Mouse (Mus musculus): ENCODE measurements around the gene Scpep1. TPM values are rescaled to one million over a fixed set of nuclear protein-coding genes. Genes with fewer than 3 reads are reported as not detected.
"Not testable (repeated sequence)": the region's sequence is repeated elsewhere in the genome, so short reads cannot be mapped to it uniquely, and the experiment has no call there.

Gene Scpep1
- polyA plus RNA-seq, 1 experiment from 2014 or later, result 67.2 TPM

DNA sequence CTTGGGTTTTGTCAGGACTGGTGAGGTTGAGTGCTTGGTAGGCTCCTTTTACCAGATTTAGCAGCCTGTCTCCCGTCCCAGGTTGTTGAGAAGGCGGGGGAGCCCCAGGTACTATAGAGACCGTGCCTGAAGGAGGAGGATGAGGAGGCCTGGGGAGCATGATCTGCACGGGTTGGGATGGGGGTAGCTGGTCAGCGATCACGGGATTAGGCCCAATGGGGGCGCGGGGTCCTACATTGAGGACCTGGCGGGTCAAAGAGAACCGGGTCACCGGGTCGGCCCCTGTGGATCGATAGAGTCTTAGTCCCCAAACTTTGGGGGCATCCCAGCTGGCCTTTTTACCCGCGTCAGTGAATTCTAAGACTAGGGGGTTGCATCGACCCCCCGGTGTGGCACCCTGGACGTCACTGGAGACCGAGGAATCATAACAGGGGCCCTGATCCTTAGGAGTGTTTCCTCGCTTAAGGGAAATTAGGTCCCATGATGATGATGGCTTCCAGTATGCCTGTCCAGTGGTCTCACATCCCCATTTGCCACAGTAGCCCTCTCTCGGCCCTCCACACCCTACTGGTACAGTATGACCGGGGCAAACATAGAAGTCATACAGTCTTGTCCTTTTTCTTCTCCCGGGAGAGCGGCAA is 63.2 kb downstream of the Scpep1 start:
- not testable (repeated sequence) for H3K27me3 ChIP-seq (ENCODE audit: control insufficient read depth, insufficient read depth, low read length); H3K27ac ChIP-seq (replicated peaks); H3K9ac ChIP-seq (ENCODE audit: low read length); H3K9me3 ChIP-seq (ENCODE audit: control insufficient read depth, low read length); H3K36me3 ChIP-seq (ENCODE audit: control insufficient read depth, insufficient read depth, low read length); H3K4me3 ChIP-seq (ENCODE audit: low read depth, low read length); DNase-seq (ENCODE audit: low spot score); ATAC-seq (ENCODE audit: low FRiP score, low TSS enrichment); H3K4me2 ChIP-seq (replicated peaks; ENCODE audit: low read depth); H3K4me1 ChIP-seq (replicated peaks; ENCODE audit: control insufficient read depth, insufficient read depth)
- WGBS, result 93% methylated on average over 17 of the region's 24 CpGs

DNA sequence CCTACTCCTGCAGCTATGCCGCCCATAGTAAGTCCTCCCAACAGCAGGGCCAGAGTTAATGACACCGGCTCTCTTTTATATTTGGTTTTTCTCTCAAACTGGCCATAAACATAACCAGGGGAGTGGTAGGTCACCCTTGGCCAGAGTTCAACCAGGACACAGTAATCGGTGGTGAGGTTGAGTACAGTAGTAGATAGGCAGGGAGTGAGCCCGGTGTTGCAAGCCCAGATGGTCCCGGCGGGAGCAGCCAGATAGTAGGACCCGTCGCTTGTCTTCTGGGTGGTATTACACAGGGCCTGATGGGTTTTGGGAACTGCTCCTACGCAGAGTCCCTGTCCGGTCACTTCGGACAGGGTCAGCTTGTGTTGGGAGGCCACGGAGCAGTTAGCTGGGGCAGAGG is 63.8 kb downstream of the Scpep1 start:
- WGBS, result 93% methylated on average over 9 of the region's 12 CpGs
- H3K36me3 ChIP-seq (ENCODE audit: control insufficient read depth, insufficient read depth, low read length); H3K9me3 ChIP-seq (ENCODE audit: control insufficient read depth, low read length); H3K4me1 ChIP-seq (replicated peaks; ENCODE audit: control insufficient read depth, insufficient read depth); H3K27ac ChIP-seq (replicated peaks); ATAC-seq (ENCODE audit: low FRiP score, low TSS enrichment); H3K27me3 ChIP-seq (ENCODE audit: control insufficient read depth, insufficient read depth, low read length); H3K9ac ChIP-seq (ENCODE audit: low read length); H3K4me3 ChIP-seq (ENCODE audit: low read depth, low read length); H3K4me2 ChIP-seq (replicated peaks; ENCODE audit: low read depth); DNase-seq (ENCODE audit: low spot score): not testable (repeated sequence)

GRCm38 (mm10) chr11:88890904-88891303 is 64.4 kb downstream of the Scpep1 start:
- H3K4me3 ChIP-seq (ENCODE audit: low read depth, low read length); H3K9me3 ChIP-seq (ENCODE audit: control insufficient read depth, low read length); H3K9ac ChIP-seq (ENCODE audit: low read length); H3K27me3 ChIP-seq (ENCODE audit: control insufficient read depth, insufficient read depth, low read length); H3K27ac ChIP-seq (replicated peaks); ATAC-seq (ENCODE audit: low FRiP score, low TSS enrichment); DNase-seq (ENCODE audit: low spot score); H3K4me1 ChIP-seq (replicated peaks; ENCODE audit: control insufficient read depth, insufficient read depth); H3K36me3 ChIP-seq (ENCODE audit: control insufficient read depth, insufficient read depth, low read length); H3K4me2 ChIP-seq (replicated peaks; ENCODE audit: low read depth): not testable (repeated sequence)
- 91% methylated on average over 6 of the region's 11 CpGs for WGBS

DNA sequence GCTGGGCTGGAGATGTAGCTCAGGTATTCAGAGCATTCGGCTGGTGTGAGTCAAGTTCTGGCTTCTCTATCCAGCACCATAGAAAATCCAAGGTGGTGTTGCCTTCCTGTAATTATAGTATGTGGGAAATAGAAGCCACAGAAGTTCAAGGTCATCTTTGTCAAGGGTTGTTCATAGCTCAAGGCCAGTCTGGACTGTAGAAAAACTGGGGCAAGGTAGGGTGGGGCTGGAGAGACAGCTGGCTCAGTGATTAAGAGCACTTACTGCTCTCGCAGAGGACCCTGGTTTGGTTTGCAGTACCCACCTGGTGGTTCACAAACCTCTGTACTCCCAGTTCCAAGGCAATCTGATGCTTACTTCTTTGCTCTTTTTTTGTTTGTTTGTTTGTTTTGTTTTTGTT is 66.3 kb downstream of the Scpep1 start:
- no peak overlapping the region for H3K4me3 ChIP-seq (ENCODE audit: low read depth, low read length)
- H3K27me3 ChIP-seq (ENCODE audit: control insufficient read depth, insufficient read depth, low read length), result no peaks in the 10 kb centered on the region
- H3K9ac ChIP-seq (ENCODE audit: low read length), result no peak overlapping the region
- no peak for TF ChIP-seq CTCF (IDR thresholded peaks at IDR 0.05; ENCODE audit: low read depth)
- ATAC-seq (ENCODE audit: low FRiP score, low TSS enrichment), result no peak
- WGBS, result 71% methylated on average over 2 of the region's 2 CpGs
- no peaks in the 10 kb centered on the region for H3K4me1 ChIP-seq (replicated peaks; ENCODE audit: control insufficient read depth, insufficient read depth)
- H3K9me3 ChIP-seq (ENCODE audit: control insufficient read depth, low read length), result no peaks in the 10 kb centered on the region
- no peak overlapping the region for H3K4me2 ChIP-seq (replicated peaks; ENCODE audit: low read depth)
- no peaks in the 10 kb centered on the region for H3K36me3 ChIP-seq (ENCODE audit: control insufficient read depth, insufficient read depth, low read length)
- DNase-seq (ENCODE audit: low spot score), result no peak
- no peak overlapping the region for H3K27ac ChIP-seq (replicated peaks)

DNA sequence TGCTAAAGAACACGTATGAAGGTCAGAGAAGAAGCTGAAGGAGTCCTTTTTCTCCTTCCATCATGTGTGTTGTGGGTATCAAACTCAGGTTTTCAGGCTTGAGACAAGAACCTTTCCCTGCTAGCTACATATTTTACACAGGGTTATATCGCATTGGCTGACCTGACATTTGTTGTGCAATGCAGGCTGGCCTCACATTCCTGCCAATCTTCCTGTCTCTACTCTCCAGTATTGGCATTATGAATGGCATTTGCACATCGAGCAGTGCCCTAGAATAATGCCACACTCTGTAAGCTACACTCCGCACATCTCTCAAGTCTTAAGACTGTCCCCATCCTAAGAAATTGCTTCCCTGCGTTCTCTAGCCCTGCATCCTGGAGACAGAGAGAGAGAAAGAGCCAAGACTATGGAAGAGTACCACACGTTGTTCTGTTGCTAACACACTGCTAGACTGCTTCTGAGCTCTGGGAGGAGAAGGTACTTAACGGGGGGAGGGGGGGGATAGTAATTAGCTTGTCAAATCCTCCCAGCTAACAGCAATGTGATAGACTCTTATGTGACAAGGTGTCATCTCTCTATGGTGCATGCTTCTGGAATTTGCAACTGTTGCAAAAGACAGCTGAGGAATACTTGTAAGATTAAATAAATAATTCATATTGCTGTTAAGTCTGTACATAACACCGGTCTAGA is 70.7 kb downstream of the Scpep1 start:
- ATAC-seq (ENCODE audit: low FRiP score, low TSS enrichment) (no peak), DNase-seq (ENCODE audit: low spot score) (no peak)
- WGBS, result 68% methylated on average over 8 of the region's 8 CpGs
- Histone ChIP-seq H3K27me3 (ENCODE audit: control insufficient read depth, insufficient read depth, low read length) (no peaks in the 10 kb centered on the region), H3K9me3 (ENCODE audit: control insufficient read depth, low read length) (no peaks in the 10 kb centered on the region), H3K27ac (replicated peaks) (no peak overlapping the region), H3K4me3 (ENCODE audit: low read depth, low read length) (no peak overlapping the region), H3K4me2 (replicated peaks; ENCODE audit: low read depth) (no peak overlapping the region), H3K4me1 (replicated peaks; ENCODE audit: control insufficient read depth, insufficient read depth) (no peaks in the 10 kb centered on the region), H3K9ac (ENCODE audit: low read length) (no peak overlapping the region), H3K36me3 (ENCODE audit: control insufficient read depth, insufficient read depth, low read length) (no peaks in the 10 kb centered on the region)
- no peak for TF ChIP-seq EP300 (optimal IDR thresholded peaks at IDR 0.05)
- no peak for TF ChIP-seq CTCF (IDR thresholded peaks at IDR 0.05; ENCODE audit: low read depth)

DNA sequence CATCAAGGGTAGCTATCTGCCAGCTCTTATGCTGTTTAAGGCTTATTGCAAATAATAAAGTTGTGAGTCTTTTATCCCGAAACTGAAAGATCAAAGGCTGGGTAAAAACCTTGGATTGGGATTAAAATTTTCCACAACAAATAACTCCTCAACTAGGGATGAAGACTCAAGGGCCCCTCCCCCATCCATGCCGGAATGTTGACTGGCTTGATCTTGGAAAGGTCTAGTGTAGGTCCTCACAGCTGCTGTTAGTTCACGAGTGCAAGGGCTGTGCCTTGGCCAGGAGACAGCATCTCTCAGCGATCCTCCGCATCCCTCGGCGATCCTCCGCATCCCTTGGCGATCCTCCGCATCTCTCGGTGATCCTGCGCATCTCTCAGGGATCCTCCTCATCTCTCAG is 77.3 kb downstream of the Scpep1 start:
- H3K4me1 ChIP-seq (replicated peaks; ENCODE audit: control insufficient read depth, insufficient read depth), result no peaks in the 10 kb centered on the region
- ATAC-seq (ENCODE audit: low FRiP score, low TSS enrichment), result no peak
- WGBS, result 91% methylated on average over 12 of the region's 12 CpGs

More for the DNA sequence above, 77.3 kb downstream of the Scpep1 start:
- Histone ChIP-seq H3K36me3 (ENCODE audit: control insufficient read depth, insufficient read depth, low read length) (no peaks in the 10 kb centered on the region), H3K27me3 (ENCODE audit: control insufficient read depth, insufficient read depth, low read length) (no peaks in the 10 kb centered on the region), H3K9ac (ENCODE audit: low read length) (no peak overlapping the region), H3K9me3 (ENCODE audit: control insufficient read depth, low read length) (no peaks in the 10 kb centered on the region), H3K4me3 (ENCODE audit: low read depth, low read length) (no peak overlapping the region), H3K4me2 (replicated peaks; ENCODE audit: low read depth) (no peak overlapping the region), H3K27ac (replicated peaks) (no peak overlapping the region)
- DNase-seq (ENCODE audit: low spot score), result no peak
- TF ChIP-seq EP300 (optimal IDR thresholded peaks at IDR 0.05) (no peak), CTCF (IDR thresholded peaks at IDR 0.05; ENCODE audit: low read depth) (no peak)

Other genes with a start within 250 kb of the Scpep1 start
- 6.7 and 7.3 TPM in 2 replicates for gene Msi2, start 237.0 kb downstream of the Scpep1 start, polyA plus RNA-seq (2015; fragmentation: Nextera tagmentation; extraction: Ambion mirVana)
- 14.4 and 16.6 TPM in 2 replicates for gene Akap1, start 90.9 kb downstream of the Scpep1 start, polyA plus RNA-seq (2015; fragmentation: Nextera tagmentation; extraction: Ambion mirVana)
- gene Elobl, start 11.5 kb upstream of the Scpep1 start, polyA plus RNA-seq (2015; fragmentation: Nextera tagmentation; extraction: Ambion mirVana), result not detected in 2 replicates
- 5.9 and 6.2 TPM in 2 replicates for gene Coil, start 14.8 kb upstream of the Scpep1 start, polyA plus RNA-seq (2015; fragmentation: Nextera tagmentation; extraction: Ambion mirVana)
- 28.3 and 29.5 TPM in 2 replicates for gene Trim25, start 43.9 kb upstream of the Scpep1 start, polyA plus RNA-seq (2015; fragmentation: Nextera tagmentation; extraction: Ambion mirVana)
- gene Dgke, start 111.4 kb upstream of the Scpep1 start, polyA plus RNA-seq (2015; fragmentation: Nextera tagmentation; extraction: Ambion mirVana), result 1.9 and 2.2 TPM in 2 replicates
- gene Gm525, start 118.4 kb upstream of the Scpep1 start, polyA plus RNA-seq (2015; fragmentation: Nextera tagmentation; extraction: Ambion mirVana), result 0.68 and 1.7 TPM in 2 replicates

Data from stomach, postnatal 0 days (tissue).